Mouse (Mus musculus) olfactory bulb, adult 2 months (tissue): ENCODE data around the gene Chrna9.

Experiments used
- CTCF ChIP-seq: fragments of 200-500 bp; IDR thresholded peaks from 2 replicates; pipeline ENCODE4 v1.5.1; 2012; ENCODE audit warnings: low read depth, mild to moderate bottlenecking, low read length, moderate library complexity; ENCODE audit not compliant: insufficient read depth
- POLR2A ChIP-seq: fragments of 200-500 bp; IDR thresholded peaks from 2 replicates; pipeline ENCODE4 v1.6.1; 2012; ENCODE audit warnings: mild to moderate bottlenecking, low read depth, low read length, moderate library complexity; ENCODE audit not compliant: insufficient read depth

DNA sequence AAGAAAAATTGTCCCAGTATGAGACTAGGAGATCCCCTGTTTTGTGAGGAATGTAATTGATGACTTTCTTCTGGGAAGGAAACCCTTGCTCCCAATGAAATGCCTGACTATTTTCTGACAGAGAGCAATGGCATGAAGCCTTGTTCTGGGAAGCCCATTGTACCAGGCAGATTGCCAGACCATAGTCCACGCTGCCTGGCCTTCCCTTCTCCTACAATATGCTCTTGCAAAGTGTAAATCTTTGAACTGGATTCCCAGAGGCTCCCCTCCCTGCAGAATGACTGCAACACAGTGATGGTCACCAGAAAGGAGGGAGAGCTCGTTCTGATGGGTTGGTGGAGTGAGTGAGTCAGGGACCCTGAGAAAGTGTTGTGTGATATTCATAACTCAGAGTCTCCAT lies 26.0 kb upstream of the Chrna9 start:
- no peak for TF ChIP-seq CTCF
- no peak for TF ChIP-seq POLR2A
